Mouse (Mus musculus) small intestine, adult 2 months (tissue): ENCODE measurements around the gene Xkr8. TPM values are rescaled to one million over a fixed set of nuclear protein-coding genes. Genes with fewer than 3 reads are reported as not detected.
"Not testable (repeated sequence)": the region's sequence is repeated elsewhere in the genome, so short reads cannot be mapped to it uniquely, and the experiment has no call there.

Experiments used
- H3K27ac ChIP-seq: fragments of 200-500 bp; 2 replicates; pipeline ENCODE4 v1.5.1; 2012; ENCODE audit warnings: low read depth, low read length, control low read depth, inconsistent platforms; ENCODE audit not compliant: insufficient read depth
- H3K27me3 ChIP-seq: fragments of 200-500 bp; 2 replicates; pipeline ENCODE4 v1.6.1; 2012; ENCODE audit warnings: mild to moderate bottlenecking, moderate library complexity, low read length, inconsistent platforms; ENCODE audit not compliant: control insufficient read depth, insufficient read depth
- H3K36me3 ChIP-seq: fragments of 200-500 bp; 2 replicates; pipeline ENCODE4 v1.6.1; 2012; ENCODE audit warnings: mild to moderate bottlenecking, low read length, control low read depth, inconsistent platforms; ENCODE audit not compliant: control insufficient read depth, insufficient read depth
- H3K4me1 ChIP-seq: fragments of 200-500 bp; 2 replicates; pipeline ENCODE4 v1.6.1; 2012; ENCODE audit warnings: low read length, inconsistent platforms, mixed read lengths; ENCODE audit not compliant: control insufficient read depth, insufficient read depth, insufficient read length
- H3K4me3 ChIP-seq: fragments of 200-500 bp; 2 replicates; pipeline ENCODE4 v1.5.1; 2012; ENCODE audit warnings: low read depth, mild to moderate bottlenecking, control low read depth, inconsistent platforms, low read length, moderate library complexity
- CTCF ChIP-seq: fragments of 200-500 bp; IDR thresholded peaks from 2 replicates; pipeline ENCODE4 v1.5.1; 2012; ENCODE audit warnings: low read depth, mild to moderate bottlenecking, control low read depth, inconsistent platforms, low read length, moderate library complexity, mixed read lengths; ENCODE audit not compliant: insufficient replicate concordance, insufficient read length; ENCODE audit errors: extremely low read depth
- POLR2A ChIP-seq: fragments of 200-500 bp; IDR thresholded peaks from 2 replicates; pipeline ENCODE4 v1.6.1; 2012; ENCODE audit warnings: low read depth, mild to moderate bottlenecking, control low read depth, inconsistent platforms, low read length, moderate library complexity
- WGBS: fragments of 180-500 bp; shearing (Covaris S2); methylation state at CpG from one replicate; pipeline ENCODE4 v1.1.7; 2018; 5-methylcytosine and 5-hydroxymethylcytosine counted together
- polyA plus RNA-seq: library from polyadenylated mRNA; depleted of rRNA; stranded (reverse); fragments of >200 nt; gene quantifications from 2 replicates; pipeline ENCODE4 v1.2.3, GENCODE M21; 2012

Xkr8 gene
- polyA plus RNA-seq, 1 experiment, result 6.0 TPM

DNA sequence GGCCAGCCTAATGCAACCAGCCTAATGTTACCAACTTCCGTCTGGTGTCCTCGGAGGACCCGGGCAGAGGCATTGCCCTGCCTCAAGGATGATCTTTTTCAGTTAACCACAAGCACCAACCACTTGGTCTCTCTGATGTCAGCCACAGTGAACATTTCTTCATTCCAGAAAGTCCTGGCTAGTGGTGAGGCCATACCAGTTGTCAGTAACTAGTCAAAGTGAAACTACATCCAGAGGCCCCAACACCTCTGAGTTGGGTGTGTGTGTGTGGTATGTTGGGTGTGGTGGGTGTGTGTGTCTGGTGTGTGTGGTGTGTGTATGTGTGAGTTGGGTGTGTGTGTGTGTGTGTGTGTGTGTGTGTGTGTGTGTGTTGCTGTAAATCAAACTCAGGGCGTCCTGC lies 16.4 kb upstream of the Xkr8 start:
- no peaks in the 10 kb centered on the region for H3K27me3 ChIP-seq
- H3K27ac ChIP-seq, result peak overlapping the region; percentile 92
- peaks cover 5% of the 10 kb centered on the region for H3K36me3 ChIP-seq
- 81% methylated on average over 4 of the region's 4 CpGs for WGBS
- H3K4me1 ChIP-seq, result peaks cover 21% of the 10 kb centered on the region; the same call in 1 of the 2 replicates
- no peak for TF ChIP-seq POLR2A
- no peak for TF ChIP-seq CTCF
- no peak overlapping the region for H3K4me3 ChIP-seq

DNA sequence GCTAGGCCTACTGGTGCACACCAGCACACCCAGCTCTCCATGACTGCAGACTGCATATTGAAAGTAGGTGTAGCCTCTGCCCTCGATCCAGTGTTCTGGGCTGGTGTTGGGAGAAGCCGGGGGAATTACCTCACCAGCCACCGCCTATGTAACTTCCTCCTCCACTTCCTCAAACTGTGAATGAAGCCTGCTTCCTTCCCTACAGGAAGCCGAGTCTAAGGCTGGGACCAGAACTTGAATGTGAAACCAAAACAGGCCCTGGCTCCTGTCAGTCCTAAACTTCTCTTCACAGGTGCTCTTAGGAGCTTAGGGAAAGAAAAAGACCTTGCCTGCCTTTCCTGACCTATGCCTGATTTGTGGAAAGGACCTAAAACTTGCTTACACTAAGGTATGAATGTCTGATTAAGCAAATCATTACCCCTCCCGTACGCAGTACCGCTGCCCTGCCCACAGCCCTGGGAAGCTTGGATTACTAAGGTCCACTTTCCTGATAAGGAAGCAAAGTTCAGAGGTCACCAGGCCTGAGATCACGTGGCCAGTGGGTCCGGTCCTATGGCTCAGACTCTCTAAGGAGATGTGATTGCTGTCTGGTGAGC lies 15.4 kb upstream of the Xkr8 start:
- WGBS, result 14% methylated on average over 9 of the region's 9 CpGs
- peaks cover 19% of the 10 kb centered on the region; the same call in 1 of the 2 replicates for H3K4me1 ChIP-seq
- H3K27me3 ChIP-seq, result no peaks in the 10 kb centered on the region
- TF ChIP-seq POLR2A (peak; percentile 48; the same call in 1 of the 2 replicates), CTCF (no peak)
- peaks cover 8% of the 10 kb centered on the region for H3K36me3 ChIP-seq
- peak overlapping the region; percentile 93 for H3K27ac ChIP-seq
- peak overlapping the region; percentile 37 for H3K4me3 ChIP-seq

DNA sequence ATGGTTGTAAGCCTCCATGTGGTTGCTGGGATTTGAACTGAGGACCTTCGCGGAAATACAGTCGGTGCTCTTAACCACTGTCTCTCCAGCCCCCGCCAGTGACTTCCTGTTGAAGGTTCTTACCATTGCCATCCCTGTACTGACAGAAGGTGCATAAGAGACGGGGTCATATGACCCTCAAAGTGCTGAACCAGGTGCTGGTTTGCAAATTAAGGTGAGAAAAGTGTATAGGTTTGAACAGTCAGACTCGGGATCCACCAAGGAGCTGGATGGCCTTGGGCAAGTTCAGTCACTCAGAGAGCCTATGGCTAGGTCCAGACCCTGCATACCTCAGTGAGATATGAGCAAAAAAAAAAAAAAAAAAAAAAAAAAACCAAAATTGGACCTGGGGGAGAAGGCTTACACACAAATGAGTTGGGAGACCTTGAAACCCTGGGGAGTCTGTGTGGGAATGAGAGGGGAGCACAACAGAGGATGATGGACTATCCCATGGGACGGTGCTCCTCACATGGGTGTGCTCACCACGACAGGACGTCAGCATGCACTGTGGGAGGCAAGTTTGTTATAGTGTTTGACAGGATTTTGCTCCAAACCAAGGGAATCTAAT lies 14.7 kb upstream of the Xkr8 start:
- WGBS, result 87% methylated on average over 9 of the region's 9 CpGs

DNA sequence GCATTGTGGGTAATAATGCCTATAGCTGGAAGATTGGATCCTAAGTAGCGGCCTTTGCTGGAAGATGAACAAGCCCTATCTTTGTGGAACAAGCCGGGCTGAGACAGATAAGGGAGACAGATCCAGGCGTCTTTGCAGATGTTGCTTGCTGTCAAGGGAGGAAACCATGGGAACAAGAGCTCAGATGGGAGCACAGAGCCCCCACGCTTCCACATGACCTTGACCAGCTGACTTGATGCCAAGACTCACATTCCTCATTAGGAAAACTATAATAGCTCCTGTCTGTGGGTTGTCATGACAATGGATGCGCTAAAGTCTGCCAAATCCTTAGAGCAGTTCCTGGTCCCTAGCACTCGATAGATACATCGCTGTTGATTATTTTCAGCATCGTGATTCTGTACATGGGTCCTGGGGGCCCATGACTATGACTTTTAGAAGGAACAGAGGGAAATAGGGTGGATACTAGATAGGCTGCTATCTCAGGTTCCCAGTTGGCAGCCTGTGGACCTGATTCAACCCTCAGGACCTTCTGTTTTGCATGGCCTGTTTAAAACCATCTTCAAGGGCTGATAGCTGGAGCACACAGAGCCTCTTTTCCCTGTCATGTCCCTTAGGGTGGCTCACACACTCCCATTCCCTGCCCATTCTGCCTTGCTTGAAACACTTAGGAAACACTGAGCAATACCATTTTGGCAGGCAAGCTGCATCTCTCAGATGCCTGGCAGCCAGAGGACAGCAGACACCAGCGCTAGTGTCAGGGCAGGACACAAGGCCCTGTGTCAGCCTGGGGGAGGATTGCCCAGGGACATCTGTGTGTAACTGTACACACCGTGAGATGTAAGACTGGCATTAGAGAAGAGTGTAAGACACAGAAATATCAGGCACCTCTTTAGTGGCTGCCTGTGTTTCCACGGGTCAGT lies 11.9 kb upstream of the Xkr8 start:
- TF ChIP-seq POLR2A, result no peak
- no peak for TF ChIP-seq CTCF
- H3K4me1 ChIP-seq, result peaks cover 17% of the 10 kb centered on the region; the same call in 1 of the 2 replicates
- no peaks in the 10 kb centered on the region for H3K27me3 ChIP-seq
- H3K27ac ChIP-seq, result no peak overlapping the region
- H3K36me3 ChIP-seq, result peaks cover 15% of the 10 kb centered on the region
- no peak overlapping the region for H3K4me3 ChIP-seq
- 83% methylated on average over 11 of the region's 11 CpGs for WGBS

More for the DNA sequence above, 14.7 kb upstream of the Xkr8 start:
- no peak for TF ChIP-seq CTCF
- no peak for TF ChIP-seq POLR2A
- Histone ChIP-seq H3K27ac (peak overlapping the region; percentile 93), H3K36me3 (peaks cover 8% of the 10 kb centered on the region), H3K4me3 (no peak overlapping the region), H3K27me3 (no peaks in the 10 kb centered on the region), H3K4me1 (peaks cover 19% of the 10 kb centered on the region; the same call in 1 of the 2 replicates)

DNA sequence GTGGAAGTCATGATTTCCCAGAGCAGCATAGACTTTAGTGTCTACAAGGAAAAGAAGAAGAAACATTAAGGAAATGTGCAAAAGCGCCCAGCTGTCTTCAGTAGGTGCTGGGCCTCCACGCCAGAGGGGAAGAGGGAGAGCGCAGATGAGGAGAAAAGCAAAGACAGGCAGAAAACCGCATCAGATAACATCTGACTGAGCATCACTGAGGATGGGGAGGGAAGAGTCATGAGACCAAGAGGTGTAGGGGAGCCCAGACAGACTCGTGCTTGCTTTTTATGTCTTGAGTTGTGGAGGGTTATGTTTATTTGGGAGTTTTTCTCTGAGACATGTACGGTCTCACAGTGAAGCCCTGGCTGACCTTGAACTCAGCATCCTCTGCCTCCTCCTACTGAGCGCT lies 9.1 kb upstream of the Xkr8 start:
- TF ChIP-seq POLR2A (no peak), CTCF (no peak)
- WGBS, result 91% methylated on average over 7 of the region's 7 CpGs
- H3K36me3 ChIP-seq, result peaks cover 26% of the 10 kb centered on the region
- H3K27ac ChIP-seq, result no peak overlapping the region
- peaks cover under 1% of the 10 kb centered on the region; the same call in 1 of the 2 replicates for H3K4me1 ChIP-seq
- no peak overlapping the region for H3K4me3 ChIP-seq
- no peaks in the 10 kb centered on the region for H3K27me3 ChIP-seq

DNA sequence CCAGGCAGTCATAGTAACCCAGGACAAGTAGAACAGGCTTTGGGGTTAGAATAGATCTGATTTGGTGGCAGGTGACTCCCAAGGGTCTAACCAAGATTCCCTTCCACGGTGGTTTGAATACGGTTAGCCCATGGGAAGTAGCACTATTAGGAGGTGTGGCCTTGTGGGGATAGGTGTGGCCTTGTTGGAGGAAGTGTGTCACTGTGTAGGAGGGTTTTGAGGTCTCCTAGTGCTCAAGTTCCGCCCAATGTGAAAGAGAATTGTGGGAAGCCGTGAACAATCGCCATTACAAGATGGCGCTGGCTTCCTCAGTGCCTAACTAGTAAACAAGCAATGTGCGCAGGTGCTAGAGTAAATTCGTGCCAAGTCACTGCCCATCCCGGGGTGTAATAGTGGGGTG lies 4.8 kb upstream of the Xkr8 start:
- H3K4me3 ChIP-seq, H3K4me1 ChIP-seq, H3K27me3 ChIP-seq, H3K27ac ChIP-seq: not testable (repeated sequence)
- peaks cover 19% of the 10 kb centered on the region for H3K36me3 ChIP-seq
- 93% methylated on average over 9 of the region's 9 CpGs for WGBS

DNA sequence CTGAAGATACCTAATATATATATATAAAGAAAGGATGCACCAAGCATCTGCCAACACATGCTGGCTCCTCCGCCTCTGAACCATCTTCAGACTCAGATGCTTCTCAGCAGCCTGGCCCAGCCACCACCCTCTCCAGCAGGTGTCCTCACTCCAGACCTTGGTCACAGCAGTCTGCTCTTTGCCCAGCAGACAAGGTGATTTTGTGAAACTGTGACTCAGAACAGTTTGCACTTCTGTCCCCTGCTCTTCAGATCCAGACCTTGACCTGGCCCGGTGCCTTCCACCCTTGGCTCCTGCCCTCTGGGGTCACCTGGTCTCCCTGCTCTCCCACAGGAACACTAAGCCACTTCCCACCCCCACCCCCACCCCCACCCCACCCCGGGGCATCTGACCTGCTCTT lies 3.5 kb upstream of the Xkr8 start:
- WGBS, result 33% methylated on average over 3 of the region's 3 CpGs
- Histone ChIP-seq H3K4me1 (peaks cover 8% of the 10 kb centered on the region; the same call in 1 of the 2 replicates), H3K27me3 (no peaks in the 10 kb centered on the region), H3K36me3 (peaks cover 16% of the 10 kb centered on the region), H3K4me3 (no peak overlapping the region), H3K27ac (no peak overlapping the region)
- TF ChIP-seq CTCF (peak; percentile 43; the same call in 1 of the 2 replicates), POLR2A (no peak)
